Mouse (Mus musculus): Measurements from ENCODE around the gene Gpr150.

Gene Gpr150

DNA sequence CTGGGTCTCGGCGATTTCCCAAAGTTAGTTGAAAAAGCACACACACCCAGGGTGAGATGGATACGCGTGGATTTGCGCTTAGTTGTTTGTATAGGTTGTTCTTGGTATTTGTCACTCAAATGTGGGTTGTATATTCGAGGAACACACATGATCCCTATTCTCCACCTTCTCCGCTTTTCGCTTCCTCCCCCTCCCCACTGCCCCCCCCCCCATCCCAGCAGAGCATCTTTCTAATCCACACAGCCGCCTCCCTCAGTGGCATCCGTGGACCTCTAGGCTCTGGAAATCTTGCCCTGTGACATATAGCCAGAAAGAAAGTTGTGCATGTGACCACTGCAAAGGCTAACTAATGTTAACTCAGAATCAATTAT lies at the start of gene Gpr150:
Gene Gpr150, minus strand, starts transcription at position 101 of the 371 bp plus-strand sequence.
- DNase-seq (ENCODE audit: low spot score in 2 of 2): no peak

DNA sequence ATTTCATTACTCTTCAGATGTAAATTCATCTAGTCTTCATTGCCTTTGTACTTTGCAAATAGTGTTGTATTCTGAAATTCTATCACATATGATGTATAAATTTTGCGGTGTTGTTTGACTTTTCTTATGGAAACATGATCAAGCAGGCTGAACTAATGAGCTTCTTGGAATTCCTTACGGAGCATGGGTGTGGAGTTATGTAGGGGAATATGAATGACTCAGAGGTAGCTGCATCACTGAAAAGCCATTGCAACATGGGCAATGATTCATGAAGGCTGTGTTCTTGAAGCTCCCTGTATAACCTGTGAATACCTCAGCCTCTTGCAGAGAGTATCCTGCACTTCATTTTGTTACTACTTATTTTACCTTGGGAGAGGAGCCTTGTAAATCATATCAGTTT lies 45.2 kb upstream of the Gpr150 start:
- no peak for DNase-seq (ENCODE audit: low spot score in 2 of 2)

DNA sequence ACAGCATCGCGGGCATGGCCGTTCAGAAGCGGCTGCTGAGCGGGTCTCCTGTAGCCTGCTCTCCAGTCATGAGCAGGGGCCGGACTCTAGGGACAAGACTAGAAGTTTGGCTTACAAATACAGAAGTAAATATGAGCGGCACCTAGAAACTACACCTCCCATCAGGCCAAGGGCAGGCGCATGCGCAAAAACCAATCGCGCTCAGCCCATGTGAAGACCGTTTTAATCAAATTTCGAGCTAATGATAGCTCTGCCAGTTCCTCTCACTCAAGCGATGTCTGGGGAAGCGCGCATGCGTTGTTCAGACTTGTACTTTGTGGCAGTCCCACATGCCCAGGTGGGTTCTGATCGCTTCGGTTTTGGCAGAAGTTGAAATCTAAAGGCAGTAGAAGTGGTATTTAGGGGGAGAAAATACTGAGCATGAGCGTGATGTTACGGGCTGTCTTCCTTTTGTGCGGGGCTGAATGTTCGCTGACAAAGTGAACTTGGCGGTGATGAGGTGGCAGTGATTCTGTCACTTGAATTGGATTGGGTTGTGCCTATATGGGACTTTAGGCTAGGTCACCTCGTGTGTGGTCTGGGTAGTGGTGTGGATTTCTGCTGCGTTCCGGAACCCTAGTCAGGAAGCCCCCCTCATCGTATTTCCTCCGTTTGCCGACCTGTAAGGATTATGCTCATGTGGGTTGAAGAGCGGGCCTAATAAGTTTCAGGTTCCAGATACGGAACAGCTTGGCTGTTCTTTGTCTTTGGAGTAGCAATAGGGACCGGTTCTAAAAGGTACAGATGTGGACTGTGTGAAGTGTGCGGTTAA lies 41.9 kb upstream of the Gpr150 start, which contains the start of the genes Arsk and Ttc37:
Gene Arsk, minus strand, starts transcription at position 168 of the 811 bp plus-strand sequence.
Gene Ttc37, plus strand, starts transcription at position 242 of the 811 bp plus-strand sequence.
- peak; percentile 92 for DNase-seq (ENCODE audit: low spot score in 2 of 2)

- no peak for DNase-seq (ENCODE audit: low spot score in 2 of 2)
Observed at GRCm38 (mm10) chr13:76098116-76098492, 41.3 kb upstream of the Gpr150 start.

DNA sequence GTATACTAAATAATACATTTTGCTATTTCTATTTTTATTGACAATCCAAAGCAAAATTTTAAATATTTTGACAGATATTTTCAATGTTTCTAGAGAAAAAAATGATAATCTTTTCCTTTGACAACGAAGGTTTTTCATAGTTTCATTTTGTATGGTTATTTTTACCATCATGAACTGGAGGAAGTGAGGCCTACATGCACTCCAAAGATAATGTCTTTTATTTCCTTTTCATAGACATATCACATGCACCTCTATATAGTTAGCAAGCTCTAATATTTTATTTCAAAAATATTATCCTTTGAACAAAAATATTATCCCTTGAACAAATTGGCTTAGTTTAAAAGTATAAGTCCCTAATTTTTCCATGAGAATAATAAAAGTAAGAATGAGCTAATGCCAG lies 17.5 kb upstream of the Gpr150 start:
- no peak for DNase-seq (ENCODE audit: low spot score in 2 of 2)

- no peak for DNase-seq (ENCODE audit: low spot score in 2 of 2)
Observed at GRCm38 (mm10) chr13:76064363-76064945, 7.7 kb upstream of the Gpr150 start.

- no peak for DNase-seq (ENCODE audit: low spot score in 2 of 2)
Observed at GRCm38 (mm10) chr13:76063548-76063947, 6.8 kb upstream of the Gpr150 start.

- DNase-seq (ENCODE audit: low spot score in 2 of 2): no peak
Observed at GRCm38 (mm10) chr13:76062569-76062968, 5.8 kb upstream of the Gpr150 start.

- DNase-seq (ENCODE audit: low spot score in 2 of 2): no peak
Observed at GRCm38 (mm10) chr13:76062126-76062525, 5.3 kb upstream of the Gpr150 start.

DNA sequence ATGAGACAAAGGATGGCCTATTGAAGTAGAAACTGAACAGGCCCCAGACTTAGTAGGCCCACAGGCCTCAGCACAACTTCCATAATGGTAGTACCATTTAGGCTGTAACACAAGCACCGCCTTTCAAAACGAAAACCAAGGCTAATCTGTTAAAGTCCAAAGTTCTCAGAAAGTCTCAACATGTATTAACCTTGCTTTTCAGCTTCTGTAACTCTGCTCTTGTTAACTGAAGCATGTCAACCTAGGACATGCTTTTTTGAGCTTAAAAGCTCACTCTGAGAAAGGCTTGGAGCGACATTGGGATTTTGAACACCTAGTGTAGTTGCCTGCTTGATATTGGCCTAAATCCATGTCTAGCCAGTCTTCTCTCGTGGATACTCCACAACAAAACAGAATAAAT lies 2.8 kb upstream of the Gpr150 start:
- no peak for DNase-seq (ENCODE audit: low spot score in 2 of 2)

DNA sequence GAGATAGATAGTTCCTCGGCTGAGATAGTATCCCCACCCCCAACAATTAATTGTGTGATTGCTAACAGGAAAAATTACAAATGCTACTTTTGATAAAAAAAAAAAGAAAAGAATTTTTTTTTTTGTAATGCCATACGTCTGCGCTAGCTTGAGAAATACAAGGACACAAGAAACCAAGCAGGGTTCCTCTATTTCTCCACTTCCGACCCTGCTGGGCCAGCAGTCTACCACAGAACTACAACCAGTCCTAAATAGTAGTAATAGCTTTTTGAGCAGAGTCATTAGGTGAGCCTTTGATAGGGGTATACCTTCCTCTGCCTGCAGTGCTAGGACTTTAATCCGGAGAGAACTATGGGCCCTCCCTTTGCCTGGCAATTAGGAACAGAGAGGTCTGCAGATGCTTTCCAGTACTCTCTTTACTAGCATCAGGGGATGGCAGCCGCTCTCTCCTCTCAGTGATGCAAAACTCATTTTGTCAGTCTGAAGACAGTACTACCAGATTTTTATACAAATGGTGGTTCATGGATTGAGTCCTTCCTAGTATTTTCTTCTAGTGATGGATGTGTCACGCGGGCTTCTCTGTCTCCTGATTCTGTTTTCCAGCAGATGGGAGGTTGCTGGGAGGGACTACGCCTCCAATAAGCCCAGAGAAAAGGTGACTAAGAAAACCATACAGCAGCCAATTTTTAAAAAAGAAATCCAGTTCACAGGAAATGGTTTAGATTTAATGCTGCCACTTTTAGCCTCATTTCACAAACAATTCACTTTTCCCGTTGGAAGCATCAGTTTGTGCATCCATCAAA lies 672 bp upstream of the Gpr150 start:
- DNase-seq (ENCODE audit: low spot score in 2 of 2): no peak

DNA sequence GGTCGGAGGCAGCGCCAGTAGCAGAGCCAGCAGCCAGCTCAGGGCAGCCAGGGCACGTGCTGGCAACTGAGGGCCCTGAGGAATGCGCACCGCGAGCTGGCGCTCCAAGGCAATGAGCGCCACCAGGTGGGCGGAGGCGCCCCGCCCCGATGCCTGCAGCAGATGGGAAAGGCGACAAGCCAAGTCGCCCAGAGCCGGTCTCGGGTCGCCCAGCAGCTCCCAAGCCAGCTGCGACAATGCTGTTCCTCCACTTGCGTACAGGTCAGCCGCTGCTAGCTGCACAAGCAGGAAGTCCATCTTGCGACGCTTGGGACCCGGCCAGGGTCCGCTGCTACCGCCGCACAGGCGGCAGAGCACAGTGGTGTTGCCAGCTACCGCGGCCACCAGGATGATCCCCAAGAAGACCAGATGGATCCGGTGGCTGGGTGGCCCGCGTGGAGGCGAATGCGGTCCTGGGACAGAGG lies 503 bp downstream of the Gpr150 start:
- DNase-seq (ENCODE audit: low spot score in 2 of 2): peak; percentile 32 to 60

DNA sequence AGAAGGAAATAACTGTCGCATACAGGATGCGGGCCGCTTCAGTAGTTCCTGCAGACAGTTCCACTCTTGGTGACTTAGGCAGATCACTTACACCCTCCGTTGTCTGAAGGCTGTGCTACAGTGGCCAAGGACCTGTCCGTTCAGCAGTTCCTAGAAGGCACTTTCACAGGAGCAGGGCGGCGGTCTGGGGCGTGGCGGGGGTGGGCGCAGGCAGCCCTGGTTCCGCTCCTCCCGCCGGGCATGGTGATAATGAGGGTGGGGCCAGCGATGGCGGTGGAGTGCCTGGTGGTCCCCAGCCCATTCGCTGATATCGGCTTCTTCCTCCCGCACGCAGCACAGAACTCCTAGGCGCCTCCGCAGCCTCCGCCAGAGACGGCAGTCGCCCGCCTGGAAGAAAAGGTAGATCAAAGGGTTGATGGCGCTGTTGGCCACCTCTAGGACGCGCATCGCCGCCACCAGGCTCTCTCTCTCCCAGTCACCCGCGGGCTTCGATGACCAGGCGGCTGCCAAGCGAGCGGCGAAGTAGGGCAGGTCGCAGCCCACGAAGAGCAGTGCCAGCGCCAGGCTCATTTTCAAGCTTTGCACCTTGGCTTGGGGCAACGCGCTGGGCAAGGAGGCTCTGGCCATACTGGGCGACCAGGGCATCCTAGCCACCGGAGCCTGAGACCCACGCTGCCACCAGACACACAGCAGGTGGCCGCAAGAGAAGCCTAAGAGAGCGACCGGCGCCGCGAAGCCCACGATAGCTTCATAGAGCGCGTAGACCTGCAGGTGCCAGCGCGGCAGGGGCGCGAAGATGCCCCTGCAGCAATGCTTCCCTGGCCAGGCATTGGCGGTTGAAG lies 1.2 kb downstream of the Gpr150 start:
- no peak for DNase-seq (ENCODE audit: low spot score in 2 of 2)

DNA sequence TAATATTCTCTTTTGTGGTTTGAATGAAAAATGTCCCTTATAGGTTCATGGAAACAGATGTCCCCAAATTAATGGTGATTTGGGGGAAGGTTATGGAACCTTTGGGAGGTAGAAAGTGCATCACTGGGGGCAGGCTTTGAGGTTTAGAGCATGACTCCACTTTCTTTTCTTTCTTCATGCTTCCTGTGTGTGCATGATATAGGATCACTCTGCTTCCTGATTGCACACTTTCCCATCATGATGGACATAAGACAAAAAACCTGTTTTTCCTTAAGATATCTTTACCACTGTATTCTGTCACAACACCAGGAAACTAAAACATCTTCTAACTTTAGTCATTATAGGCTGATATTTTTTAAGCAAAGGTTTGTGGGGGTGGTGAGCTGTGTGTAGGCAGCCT lies 11.8 kb downstream of the Gpr150 start:
- no peak for DNase-seq (ENCODE audit: low spot score in 2 of 2)

- DNase-seq (ENCODE audit: low spot score in 2 of 2): no peak
Observed at GRCm38 (mm10) chr13:76042455-76042854, 14.3 kb downstream of the Gpr150 start.

DNA sequence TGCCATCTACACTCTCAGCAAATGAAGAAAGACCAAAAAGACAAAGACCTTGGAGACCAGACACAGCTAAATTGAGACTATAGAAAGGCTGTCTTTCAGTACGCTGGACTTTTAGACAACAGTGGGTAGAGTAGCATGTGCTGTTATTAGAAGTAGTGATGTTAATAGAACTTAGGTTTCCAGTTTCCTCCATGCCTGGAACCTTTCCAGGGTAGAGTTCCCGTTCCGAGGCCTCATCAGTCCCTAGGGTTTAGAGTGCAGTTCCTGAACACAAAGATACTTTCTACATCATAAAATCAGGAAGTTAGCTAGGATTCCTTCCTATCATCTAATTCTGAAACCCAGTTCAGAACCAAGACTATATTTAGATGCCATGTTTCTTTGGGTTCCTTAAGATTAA lies 32.2 kb downstream of the Gpr150 start:
- DNase-seq (ENCODE audit: low spot score in 2 of 2): no peak

DNA sequence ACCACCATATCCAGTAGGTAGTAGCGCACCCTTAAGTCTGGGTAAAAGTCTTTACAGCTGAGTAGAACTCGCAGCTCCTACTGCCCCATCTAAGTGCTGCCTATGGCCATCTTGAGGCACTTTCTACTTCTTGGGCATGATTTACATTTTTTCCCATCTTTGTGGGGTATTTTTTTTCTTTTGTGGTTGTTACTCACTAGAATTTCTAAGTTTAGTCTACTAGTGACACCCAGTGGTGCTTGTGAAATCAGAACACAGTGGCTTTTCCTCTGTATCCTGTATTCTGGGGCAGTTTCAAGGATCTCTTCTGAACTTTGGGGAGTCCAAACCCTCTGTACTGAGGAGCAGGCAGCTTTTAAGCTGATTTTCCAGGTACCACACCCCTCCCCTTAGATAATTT lies 35.0 kb downstream of the Gpr150 start:
- no peak for DNase-seq (ENCODE audit: low spot score in 2 of 2)

DNA sequence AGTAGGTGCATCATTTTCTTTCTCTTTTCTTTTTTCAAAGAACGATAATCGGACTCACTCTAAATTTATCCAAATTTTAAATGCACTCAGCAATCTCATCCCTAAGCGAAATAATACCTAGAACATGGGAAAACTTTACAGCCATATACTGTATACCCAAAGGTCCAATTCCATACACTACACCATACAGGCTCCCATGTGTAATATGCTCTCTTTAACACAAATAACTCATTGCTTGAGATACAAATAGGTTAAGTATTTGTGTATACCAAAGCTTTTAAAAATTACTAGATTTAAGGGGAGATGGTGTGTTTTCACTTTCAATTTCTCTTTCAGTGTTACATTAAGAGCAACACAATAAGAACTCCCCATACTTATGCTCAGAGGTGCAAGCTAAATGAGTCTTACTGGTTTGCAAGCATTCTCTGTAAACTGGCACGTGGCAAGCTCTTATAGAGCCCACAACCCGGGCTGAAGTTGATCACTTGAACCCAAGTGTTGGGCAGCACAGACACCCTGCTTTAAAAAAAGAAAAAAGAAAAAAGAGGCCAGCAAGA lies 37.9 kb downstream of the Gpr150 start:
- DNase-seq (ENCODE audit: low spot score in 2 of 2): no peak

DNA sequence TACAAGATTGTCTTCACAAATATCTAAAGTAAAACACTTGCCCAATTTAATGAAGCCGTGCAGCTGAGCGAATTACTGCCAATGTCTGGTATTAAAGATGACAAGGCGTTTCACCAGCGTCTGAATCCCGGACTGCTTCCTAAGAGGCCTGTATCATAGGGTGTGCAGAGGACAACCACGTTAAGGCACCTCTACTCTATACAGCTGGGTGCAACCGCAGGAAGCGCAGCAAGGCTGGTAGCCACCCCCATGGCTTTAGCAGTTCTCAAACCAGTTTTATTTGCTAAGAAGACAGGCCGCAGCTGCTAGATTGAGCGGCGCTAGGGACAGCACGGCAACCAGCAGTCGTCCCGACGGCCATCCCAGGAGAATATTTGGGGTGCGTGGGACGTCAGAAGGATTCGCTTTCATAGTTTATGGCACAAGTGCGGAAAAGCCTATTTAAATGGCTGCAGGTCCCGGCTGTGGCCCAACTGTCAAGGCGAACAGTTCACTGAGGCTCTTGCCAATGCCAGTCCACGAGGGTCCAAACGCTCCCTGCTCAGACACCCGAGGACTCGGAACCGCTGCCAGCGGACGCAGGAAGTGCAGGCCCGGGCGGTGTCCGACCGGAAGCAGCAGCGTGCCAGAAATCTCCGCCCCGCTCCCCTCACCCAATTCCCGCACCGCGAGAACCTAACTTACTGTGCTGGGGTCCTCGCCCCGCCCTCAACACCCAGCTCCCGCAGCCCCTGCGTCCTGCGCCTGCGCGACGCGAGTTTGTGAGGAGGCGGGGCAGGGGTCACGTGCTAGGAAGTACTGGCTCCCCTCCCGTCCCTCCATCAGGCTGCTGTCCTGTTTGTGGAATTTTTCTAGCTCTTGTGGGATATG lies 38.6 kb downstream of the Gpr150 start, which contains the start of gene Rfesd:
Gene Rfesd, minus strand, starts transcription at position 746 of the 870 bp plus-strand sequence.
- peak; percentile 97 for DNase-seq (ENCODE audit: low spot score in 2 of 2)

GRCm38 (mm10) chr13:76017465-76017864 lies 39.3 kb downstream of the Gpr150 start:
- DNase-seq (ENCODE audit: low spot score in 2 of 2): no peak
